8 mouse cellular contexts compared by ENCODE assay signal in the genomic region with DNA sequence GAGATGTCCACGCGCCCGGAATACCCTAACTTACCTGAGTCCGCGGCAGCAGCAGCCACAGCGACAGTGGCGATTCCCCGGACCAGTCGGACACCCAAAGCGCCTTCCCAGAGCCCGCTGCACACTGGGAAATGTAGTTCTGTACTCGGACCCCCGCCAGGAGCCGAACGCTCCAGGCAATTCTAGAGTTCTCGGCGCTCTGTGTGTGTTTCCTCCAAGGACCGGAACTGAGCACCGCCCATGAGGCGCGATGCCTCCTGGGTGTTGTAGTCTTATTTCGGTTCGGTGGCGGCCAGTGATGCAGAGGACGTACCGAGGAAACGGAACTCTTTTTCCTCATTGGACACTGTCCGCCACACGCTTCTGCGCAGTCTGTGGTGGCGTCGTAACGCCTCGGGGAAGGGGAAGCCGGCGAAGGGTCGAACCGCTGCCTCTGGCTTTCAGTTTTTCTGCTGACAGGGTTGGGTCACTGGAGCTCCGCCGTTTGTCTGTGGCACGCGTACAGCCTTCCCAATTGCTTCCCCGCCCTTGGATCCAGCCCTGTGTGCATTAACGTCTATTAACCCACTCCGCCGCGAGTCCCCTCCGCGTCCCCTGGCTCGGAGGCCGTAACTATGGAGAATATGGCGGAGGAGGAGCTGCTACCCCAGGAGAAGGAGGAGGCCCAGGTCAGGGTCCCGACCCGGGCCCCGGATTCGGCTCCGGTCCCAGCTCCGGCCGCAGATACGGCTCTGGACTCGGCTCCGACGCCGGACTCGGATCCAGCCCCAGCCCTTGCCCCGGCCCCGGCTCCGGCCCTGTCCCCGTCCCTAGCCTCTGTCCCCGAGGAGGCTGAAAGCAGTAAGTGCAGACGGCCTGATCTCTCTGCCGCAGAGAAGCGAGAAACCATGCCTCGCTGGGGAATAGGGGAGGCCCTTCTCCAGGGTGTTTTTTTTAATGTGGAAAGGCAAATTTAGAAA. TPM values are rescaled to one million over a fixed set of nuclear protein-coding genes. Genes with fewer than 3 reads are reported as not detected.
A peak's percentile ranks its signal among the peaks of the same experiment; 100 is the strongest.
DNase-seq lines count a peak whose midpoint lies in the region; ATAC-seq and TF ChIP-seq lines count a peak whose summit lies in the region.

Gene Swt1, minus strand, starts transcription at position 193 of the 959 bp plus-strand sequence.
Gene Trmt1l, plus strand, starts transcription at position 280 of the 959 bp plus-strand sequence.

- H3K27me3 ChIP-seq in G1E (ENCODE audit: insufficient read depth, low read length): no peaks in the 10 kb centered on the region
- H3K27me3 ChIP-seq in forebrain, embryonic 16.5 days (replicated peaks; ENCODE audit: control insufficient read depth, insufficient read depth, low read length): no peaks in the 10 kb centered on the region
- no peaks in the 10 kb centered on the region for H3K27me3 ChIP-seq in lung, embryonic 14.5 days (ENCODE audit: insufficient read depth, low read length)
- no peaks in the 10 kb centered on the region for H3K27me3 ChIP-seq in thymus, adult 2 months (ENCODE audit: control insufficient read depth, insufficient read depth, low read length)

- TF ChIP-seq CTCF in G1E (IDR thresholded peaks at IDR 0.05; ENCODE audit: low read depth, low read length): no peak
- no peak for TF ChIP-seq CTCF in layer of hippocampus, adult 2 months (conservative IDR thresholded peaks at IDR 0.05)
- TF ChIP-seq CTCF in lung, embryonic 14.5 days (IDR thresholded peaks at IDR 0.05; ENCODE audit: low read depth): no peak
- TF ChIP-seq CTCF in olfactory bulb, adult 2 months (IDR thresholded peaks at IDR 0.05; ENCODE audit: insufficient read depth, low read depth, low read length): no peak
- peak; percentile 41; the same call in 1 of the 2 replicates for TF ChIP-seq CTCF in thymus, adult 2 months (IDR thresholded peaks at IDR 0.05; ENCODE audit: borderline replicate concordance, control insufficient read depth, extremely low read depth, insufficient read depth, low read length, poor library complexity)

- H3K4me3 ChIP-seq in G1E (ENCODE audit: low read depth, low read length): peak within 1 kb of the TSS; percentile 87
- peak within 1 kb of the TSS; percentile 99 for H3K4me3 ChIP-seq in forebrain, embryonic 16.5 days (replicated peaks; ENCODE audit: low read length)
- H3K4me3 ChIP-seq in layer of hippocampus, adult 2 months: peak within 1 kb of the TSS; percentile 84
- H3K4me3 ChIP-seq in lung, embryonic 14.5 days (ENCODE audit: low read depth, low read length): peak within 1 kb of the TSS; percentile 93
- H3K4me3 ChIP-seq in olfactory bulb, adult 2 months (ENCODE audit: insufficient read depth, low read depth, low read length): peak within 1 kb of the TSS; percentile 85
- peak within 1 kb of the TSS; percentile 86 for H3K4me3 ChIP-seq in thymus, adult 2 months (ENCODE audit: control insufficient read depth, insufficient read depth, low read length)

- ATAC-seq in G1E (ENCODE audit: extremely low read depth, insufficient number of reproducible peaks, low FRiP score, poor library complexity, severe bottlenecking): peak; percentile 95
- ATAC-seq in forebrain, embryonic 16.5 days: peak; percentile 99
- ATAC-seq in lung, embryonic 14.5 days (ENCODE audit: insufficient read depth): peak; percentile 99

- TF ChIP-seq POLR2A in olfactory bulb, adult 2 months (IDR thresholded peaks at IDR 0.05; ENCODE audit: insufficient read depth, low read depth, low read length): peak; percentile 94
- peak; percentile 89 for TF ChIP-seq POLR2A in thymus, adult 2 months (IDR thresholded peaks at IDR 0.05; ENCODE audit: control insufficient read depth, extremely low read depth, insufficient read depth, low read length, poor library complexity)

- peak within 1 kb of the TSS; percentile 86 for H3K4me2 ChIP-seq in forebrain, embryonic 16.5 days (ENCODE audit: low read length)
- H3K4me2 ChIP-seq in lung, embryonic 14.5 days: peak within 1 kb of the TSS; percentile 73

- under 1% methylated on average over 74 of the region's 74 CpGs for WGBS in forebrain, embryonic 16.5 days
- under 1% methylated on average over 74 of the region's 74 CpGs for WGBS in lung, embryonic 14.5 days
- under 1% methylated on average over 74 of the region's 74 CpGs for WGBS in olfactory bulb, adult 2 months
- WGBS in thymus, adult 2 months: under 1% methylated on average over 74 of the region's 74 CpGs

- no peaks in the 10 kb centered on the region for H3K9me3 ChIP-seq in G1E (replicated peaks)
- H3K9me3 ChIP-seq in forebrain, embryonic 16.5 days (ENCODE audit: control insufficient read depth, low read length): no peaks in the 10 kb centered on the region
- H3K9me3 ChIP-seq in lung, embryonic 14.5 days (ENCODE audit: low read depth, low read length): no peaks in the 10 kb centered on the region

- intact Hi-C loops in heart, postnatal 36 days (cut with DNase I): loop anchor here (5.0 kb wide), 1 partner anchor 1036 kb away; the partner anchor contains the start of genes Odr4 and Tpr

- peak within 1 kb of the TSS; percentile 95 for H3K27ac ChIP-seq in forebrain, embryonic 16.5 days (ENCODE audit: low read length)
- peak within 1 kb of the TSS; percentile 98 for H3K27ac ChIP-seq in layer of hippocampus, adult 2 months
- peak within 1 kb of the TSS; percentile 97 for H3K27ac ChIP-seq in lung, embryonic 14.5 days (ENCODE audit: low read depth)
- H3K27ac ChIP-seq in olfactory bulb, adult 2 months (ENCODE audit: insufficient read depth, low read depth, low read length): peak within 1 kb of the TSS; percentile 90
- peak within 1 kb of the TSS; percentile 61 for H3K27ac ChIP-seq in thymus, adult 2 months (ENCODE audit: control insufficient read depth, insufficient read depth, low read length)

- H3K4me1 ChIP-seq in G1E (ENCODE audit: insufficient read depth, low read depth, low read length): peaks cover 23% of the 10 kb centered on the region
- peaks cover 12% of the 10 kb centered on the region for H3K4me1 ChIP-seq in forebrain, embryonic 16.5 days (replicated peaks; ENCODE audit: control insufficient read depth, insufficient read depth, low read length)
- H3K4me1 ChIP-seq in lung, embryonic 14.5 days (ENCODE audit: insufficient read depth): peaks cover 12% of the 10 kb centered on the region; the same call in 1 of the 2 replicates
- no peaks in the 10 kb centered on the region for H3K4me1 ChIP-seq in olfactory bulb, adult 2 months (ENCODE audit: control insufficient read depth, insufficient read depth, low read length)
- no peaks in the 10 kb centered on the region for H3K4me1 ChIP-seq in thymus, adult 2 months (replicated peaks; ENCODE audit: control insufficient read depth, insufficient read depth, low read length)

- peaks cover 27% of the 10 kb centered on the region for H3K36me3 ChIP-seq in G1E (replicated peaks)
- H3K36me3 ChIP-seq in forebrain, embryonic 16.5 days (ENCODE audit: control insufficient read depth, insufficient read depth): no peaks in the 10 kb centered on the region
- H3K36me3 ChIP-seq in lung, embryonic 14.5 days (ENCODE audit: insufficient read depth): peaks cover 10% of the 10 kb centered on the region; the same call in 1 of the 2 replicates
- no peaks in the 10 kb centered on the region for H3K36me3 ChIP-seq in thymus, adult 2 months (ENCODE audit: control insufficient read depth, insufficient read depth, low read length)

- H3K9ac ChIP-seq in forebrain, embryonic 16.5 days (replicated peaks; ENCODE audit: low read depth, low read length): peak within 1 kb of the TSS; percentile 97
- H3K9ac ChIP-seq in lung, embryonic 14.5 days: peak within 1 kb of the TSS; percentile 95

- DNase-seq in G1E (ENCODE audit: low spot score): peak; percentile 96
- DNase-seq in cerebellum, adult 18-20 months: peak; percentile 99
- DNase-seq in heart, postnatal 36 days: peak; percentile 97
- peak; percentile 98 to 100 for DNase-seq in layer of hippocampus, adult 2 months (ENCODE audit: low spot score in 2 of 2)
- peak; percentile 100 for DNase-seq in lung, embryonic 14.5 days
- DNase-seq in thymus, adult 2 months: peak; percentile 95

RNA-seq across cellular contexts. Expression of gene Swt1, which starts in this region (rescaled TPM):
- total RNA-seq in G1E (2014; fragmentation: Nextera tagmentation): 118 and 152 TPM in 2 replicates
- total RNA-seq in G1E (2017): 58.9 and 70.8 TPM in 2 replicates
- polyA plus RNA-seq in G1E (2012): 0.76 and 1.3 TPM in 2 replicates
- polyA plus RNA-seq in forebrain, embryonic 16.5 days (2015; fragmentation: Nextera tagmentation; extraction: Ambion mirVana): 17.7 and 21.0 TPM in 2 replicates
- total RNA-seq in heart, postnatal 36 days (2021): 1 to 10 TPM; 7.0 to 8.8 TPM
- 10 to 100 TPM; 11.6 to 21.2 TPM for total RNA-seq in layer of hippocampus, adult 2 months (2021)
- polyA plus RNA-seq in lung, embryonic 14.5 days (2014; fragmentation: Nextera tagmentation; extraction: Ambion mirVana): 24.9 TPM in 2 replicates
- not detected in 2 replicates for polyA plus RNA-seq in olfactory bulb, adult 2 months (2012; ENCODE audit: insufficient read depth, insufficient read length, low replicate concordance, missing spikeins)
- 7.7 and 10.2 TPM in 2 replicates for polyA plus RNA-seq in thymus, adult 2 months (2012; rRNA removed)

RNA-seq across cellular contexts. Expression of gene Trmt1l, which starts in this region (rescaled TPM):
- total RNA-seq in G1E (2014; fragmentation: Nextera tagmentation) (132 and 147 TPM in 2 replicates), G1E (2017) (62.4 and 69.9 TPM in 2 replicates)
- 21.2 and 23.5 TPM in 2 replicates for polyA plus RNA-seq in G1E (2012)
- polyA plus RNA-seq in forebrain, embryonic 16.5 days (2015; fragmentation: Nextera tagmentation; extraction: Ambion mirVana): 50.5 and 52.3 TPM in 2 replicates
- 10 to 100 TPM; 20.0 to 20.3 TPM for total RNA-seq in heart, postnatal 36 days (2021)
- total RNA-seq in layer of hippocampus, adult 2 months (2021): 10 to 100 TPM; 31.7 to 35.5 TPM
- polyA plus RNA-seq in lung, embryonic 14.5 days (2014; fragmentation: Nextera tagmentation; extraction: Ambion mirVana): 41.8 and 42.1 TPM in 2 replicates
- not detected in 2 replicates for polyA plus RNA-seq in olfactory bulb, adult 2 months (2012; ENCODE audit: insufficient read depth, insufficient read length, low replicate concordance, missing spikeins)
- polyA plus RNA-seq in thymus, adult 2 months (2012; rRNA removed): 21.8 and 22.9 TPM in 2 replicates

Comparison
In these comparisons a context has a peak if more than half of its experiments do, and no peak if none do; other contexts are left out.
1. Peak in every context shown above with its lines: DNase-seq, ATAC-seq, H3K4me3 ChIP-seq and H3K27ac ChIP-seq.